Mouse (Mus musculus): ENCODE measurements around the gene Lin28a. TPM values are rescaled to one million over a fixed set of nuclear protein-coding genes. Genes with fewer than 3 reads are reported as not detected.
A peak's percentile ranks its signal among the peaks of the same experiment; 100 is the strongest.

Gene Lin28a
- polyA plus RNA-seq, 1 experiment from 2014 or later: 3.4 TPM

DNA sequence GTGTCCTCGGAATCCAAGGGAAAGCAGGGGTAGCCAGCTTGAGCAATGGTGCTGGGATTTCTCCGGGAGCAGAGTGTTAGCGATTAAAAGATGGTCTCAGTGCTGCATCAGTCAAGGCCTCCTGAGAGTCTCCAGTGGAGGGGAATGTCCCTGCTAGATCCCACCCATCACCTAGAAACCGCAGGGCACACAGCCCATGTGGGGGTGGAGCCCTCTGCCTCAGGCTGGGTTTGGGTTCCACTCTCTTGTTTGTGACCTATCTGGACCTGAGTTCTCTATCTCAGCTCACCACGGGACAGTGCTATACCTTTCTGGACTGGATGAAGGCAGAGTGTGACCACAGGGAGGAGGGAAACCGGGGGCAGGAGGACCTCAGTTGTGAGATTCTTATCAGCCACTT lies 40.3 kb upstream of the Lin28a start:
- H3K4me2 ChIP-seq (ENCODE audit: low read depth): no peak overlapping the region
- no peak overlapping the region for H3K4me3 ChIP-seq (ENCODE audit: low read depth, low read length)
- H3K9ac ChIP-seq (ENCODE audit: low read length): no peak overlapping the region
- no peaks in the 10 kb centered on the region for H3K9me3 ChIP-seq (ENCODE audit: control insufficient read depth, low read length)
- ATAC-seq (ENCODE audit: insufficient read depth, low FRiP score, low TSS enrichment) (no peak), DNase-seq (ENCODE audit: low spot score) (no peak)
- H3K27me3 ChIP-seq (ENCODE audit: control insufficient read depth, insufficient read depth, low read length): no peaks in the 10 kb centered on the region
- no peak overlapping the region for H3K27ac ChIP-seq (ENCODE audit: low read depth, low read length)
- 85% methylated on average over 6 of the region's 6 CpGs for WGBS
- H3K4me1 ChIP-seq (ENCODE audit: control insufficient read depth, insufficient read depth, low read length): no peaks in the 10 kb centered on the region
- H3K36me3 ChIP-seq (ENCODE audit: control insufficient read depth, insufficient read depth, low read length): no peaks in the 10 kb centered on the region

DNA sequence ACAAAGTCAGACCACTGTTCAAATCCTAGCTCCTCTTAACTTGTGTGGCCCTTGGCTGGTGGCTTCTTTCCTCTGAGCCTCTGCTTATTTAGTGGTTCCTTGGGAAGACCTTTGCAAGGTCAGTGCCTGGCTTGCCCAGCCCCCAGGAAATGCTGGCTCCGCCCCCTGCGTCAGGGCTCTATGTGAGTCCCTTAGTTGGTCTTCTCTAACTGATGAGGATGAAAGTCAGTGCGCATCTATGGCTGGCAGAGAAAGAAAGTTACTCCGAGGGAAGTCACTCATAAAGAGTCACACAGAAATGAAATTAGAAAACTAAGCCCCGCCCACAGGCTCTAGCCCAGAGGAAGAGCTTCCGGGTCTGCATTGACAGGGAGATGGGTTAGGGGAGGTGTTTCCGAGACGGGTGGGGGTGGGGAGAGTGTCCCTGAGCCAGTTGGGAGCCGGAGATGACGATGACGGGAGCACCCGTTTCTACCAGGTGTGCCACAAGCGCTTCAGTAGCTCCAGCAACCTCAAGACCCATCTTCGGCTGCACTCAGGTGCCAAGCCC lies 39.6 kb upstream of the Lin28a start:
- no peaks in the 10 kb centered on the region for H3K4me1 ChIP-seq (ENCODE audit: control insufficient read depth, insufficient read depth, low read length)
- no peaks in the 10 kb centered on the region for H3K36me3 ChIP-seq (ENCODE audit: control insufficient read depth, insufficient read depth, low read length)
- H3K4me2 ChIP-seq (ENCODE audit: low read depth): no peak overlapping the region
- no peaks in the 10 kb centered on the region for H3K27me3 ChIP-seq (ENCODE audit: control insufficient read depth, insufficient read depth, low read length)
- DNase-seq (ENCODE audit: low spot score) (no peak), ATAC-seq (ENCODE audit: insufficient read depth, low FRiP score, low TSS enrichment) (no peak)
- H3K9me3 ChIP-seq (ENCODE audit: control insufficient read depth, low read length): no peaks in the 10 kb centered on the region
- no peak overlapping the region for H3K4me3 ChIP-seq (ENCODE audit: low read depth, low read length)
- WGBS: 31% methylated on average over 14 of the region's 14 CpGs
- H3K9ac ChIP-seq (ENCODE audit: low read length): no peak overlapping the region
- H3K27ac ChIP-seq (ENCODE audit: low read depth, low read length): no peak overlapping the region

DNA sequence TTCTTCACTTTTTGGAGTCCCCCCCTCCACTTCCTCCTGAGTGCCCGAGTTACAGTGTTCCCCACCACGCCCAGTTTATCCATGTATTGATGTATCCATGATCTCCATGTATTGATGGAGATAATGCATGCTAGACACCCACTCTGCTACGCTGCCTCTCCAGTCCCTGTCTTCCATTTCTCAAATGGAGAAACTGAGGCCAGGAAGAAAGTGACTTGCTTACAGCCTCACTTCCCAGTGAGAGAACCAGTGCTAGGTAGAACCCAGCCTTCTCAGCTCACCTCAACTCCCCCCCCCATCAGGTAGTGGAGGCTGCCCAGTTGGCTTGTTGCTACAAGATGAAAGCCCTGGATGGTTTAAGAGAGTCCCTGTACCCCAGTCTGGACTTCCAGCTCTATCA lies 34.9 kb upstream of the Lin28a start, which contains the start of gene Zfp683:
TSS of gene Zfp683 (plus strand) at position 301 of the 400 bp plus-strand sequence.
- H3K9ac ChIP-seq (ENCODE audit: low read length): no peak within 1 kb of the TSS
- no peaks in the 10 kb centered on the region for H3K9me3 ChIP-seq (ENCODE audit: control insufficient read depth, low read length)
- H3K27me3 ChIP-seq (ENCODE audit: control insufficient read depth, insufficient read depth, low read length): no peaks in the 10 kb centered on the region
- DNase-seq (ENCODE audit: low spot score) (no peak), ATAC-seq (ENCODE audit: insufficient read depth, low FRiP score, low TSS enrichment) (no peak)
- H3K4me3 ChIP-seq (ENCODE audit: low read depth, low read length): no peak within 1 kb of the TSS
- no peaks in the 10 kb centered on the region for H3K36me3 ChIP-seq (ENCODE audit: control insufficient read depth, insufficient read depth, low read length)
- no peak within 1 kb of the TSS for H3K27ac ChIP-seq (ENCODE audit: low read depth, low read length)
- 85% methylated on average over 3 of the region's 3 CpGs for WGBS
- H3K4me1 ChIP-seq (ENCODE audit: control insufficient read depth, insufficient read depth, low read length): no peaks in the 10 kb centered on the region
- no peak within 1 kb of the TSS for H3K4me2 ChIP-seq (ENCODE audit: low read depth)

DNA sequence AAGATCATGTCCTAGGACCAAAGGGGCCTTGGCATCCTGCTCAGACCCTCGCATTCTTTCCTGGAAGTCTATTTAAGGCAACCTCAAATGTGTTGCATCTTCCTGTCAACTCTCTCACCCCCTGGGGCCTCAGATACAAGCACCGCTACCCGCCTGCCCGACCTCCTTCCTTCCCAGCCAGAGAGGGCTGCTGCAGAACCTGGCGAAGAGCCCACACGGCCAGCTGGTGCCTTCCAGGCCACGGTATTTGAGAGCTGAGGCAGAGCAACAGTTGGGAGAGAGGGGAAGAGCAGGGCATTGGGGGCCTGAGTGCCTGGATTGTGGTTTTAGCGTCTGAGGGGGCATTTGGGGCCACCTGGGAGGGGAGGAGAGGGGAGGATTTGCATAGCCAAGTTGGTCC lies 33.9 kb upstream of the Lin28a start:
- no peaks in the 10 kb centered on the region for H3K36me3 ChIP-seq (ENCODE audit: control insufficient read depth, insufficient read depth, low read length)
- no peaks in the 10 kb centered on the region for H3K9me3 ChIP-seq (ENCODE audit: control insufficient read depth, low read length)
- H3K4me3 ChIP-seq (ENCODE audit: low read depth, low read length): no peak overlapping the region
- H3K9ac ChIP-seq (ENCODE audit: low read length): no peak overlapping the region
- no peak overlapping the region for H3K27ac ChIP-seq (ENCODE audit: low read depth, low read length)
- no peaks in the 10 kb centered on the region for H3K27me3 ChIP-seq (ENCODE audit: control insufficient read depth, insufficient read depth, low read length)
- no peak for DNase-seq (ENCODE audit: low spot score)
- 51% methylated on average over 8 of the region's 8 CpGs for WGBS
- H3K4me2 ChIP-seq (ENCODE audit: low read depth): no peak overlapping the region
- no peaks in the 10 kb centered on the region for H3K4me1 ChIP-seq (ENCODE audit: control insufficient read depth, insufficient read depth, low read length)
- no peak for ATAC-seq (ENCODE audit: insufficient read depth, low FRiP score, low TSS enrichment)

DNA sequence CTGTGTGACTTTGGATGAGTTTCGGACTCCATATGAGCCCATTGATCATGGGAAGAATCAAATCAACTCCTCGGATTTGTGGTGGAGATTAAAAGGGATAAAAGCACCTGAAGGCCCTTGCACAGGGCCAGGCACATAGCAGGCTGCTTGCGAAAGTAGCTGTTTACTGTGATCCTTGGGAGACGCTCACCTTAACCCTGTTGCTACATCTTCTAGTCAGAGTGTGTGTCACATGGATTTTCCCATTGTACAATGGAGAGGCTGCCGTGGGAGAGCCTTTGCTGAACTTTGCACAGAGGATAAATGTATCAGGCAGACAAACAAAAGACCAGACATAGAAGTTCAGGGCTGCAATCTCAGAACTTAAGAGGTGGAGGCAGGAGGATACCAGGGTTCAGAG lies 33.3 kb upstream of the Lin28a start:
- Histone ChIP-seq H3K9me3 (ENCODE audit: control insufficient read depth, low read length) (no peaks in the 10 kb centered on the region), H3K27me3 (ENCODE audit: control insufficient read depth, insufficient read depth, low read length) (no peaks in the 10 kb centered on the region), H3K4me3 (ENCODE audit: low read depth, low read length) (no peak overlapping the region), H3K27ac (ENCODE audit: low read depth, low read length) (no peak overlapping the region), H3K9ac (ENCODE audit: low read length) (no peak overlapping the region), H3K4me1 (ENCODE audit: control insufficient read depth, insufficient read depth, low read length) (no peaks in the 10 kb centered on the region), H3K4me2 (ENCODE audit: low read depth) (no peak overlapping the region), H3K36me3 (ENCODE audit: control insufficient read depth, insufficient read depth, low read length) (no peaks in the 10 kb centered on the region)
- DNase-seq (ENCODE audit: low spot score): no peak
- no peak for ATAC-seq (ENCODE audit: insufficient read depth, low FRiP score, low TSS enrichment)
- WGBS: 92% methylated on average over 5 of the region's 5 CpGs

DNA sequence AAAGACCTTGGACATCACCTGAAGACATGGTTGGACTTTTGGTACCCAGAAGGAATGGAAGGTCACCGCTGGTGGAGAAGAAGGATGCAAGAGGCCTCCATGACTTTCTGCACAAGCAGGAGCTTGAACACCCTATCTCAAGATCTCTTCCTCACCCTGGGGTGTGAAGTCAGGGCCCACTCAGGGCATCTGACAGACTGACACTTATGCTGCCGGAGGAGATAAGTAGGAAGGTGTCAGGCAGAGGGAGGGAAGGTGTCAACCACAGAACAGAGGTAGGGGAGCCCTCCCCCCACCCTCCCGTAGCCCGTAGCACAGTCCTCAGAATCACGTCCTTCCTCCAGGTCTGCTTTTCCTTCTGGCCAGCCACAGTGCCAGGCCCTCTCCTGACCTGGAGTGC lies 29.0 kb upstream of the Lin28a start:
- WGBS: 58% methylated on average over 5 of the region's 5 CpGs
- H3K9me3 ChIP-seq (ENCODE audit: control insufficient read depth, low read length): no peaks in the 10 kb centered on the region
- no peak overlapping the region for H3K4me3 ChIP-seq (ENCODE audit: low read depth, low read length)
- H3K9ac ChIP-seq (ENCODE audit: low read length): no peak overlapping the region
- H3K27ac ChIP-seq (ENCODE audit: low read depth, low read length): no peak overlapping the region
- H3K27me3 ChIP-seq (ENCODE audit: control insufficient read depth, insufficient read depth, low read length): no peaks in the 10 kb centered on the region
- H3K4me1 ChIP-seq (ENCODE audit: control insufficient read depth, insufficient read depth, low read length): no peaks in the 10 kb centered on the region
- DNase-seq (ENCODE audit: low spot score) (no peak), ATAC-seq (ENCODE audit: insufficient read depth, low FRiP score, low TSS enrichment) (no peak)
- H3K36me3 ChIP-seq (ENCODE audit: control insufficient read depth, insufficient read depth, low read length): no peaks in the 10 kb centered on the region
- H3K4me2 ChIP-seq (ENCODE audit: low read depth): no peak overlapping the region

DNA sequence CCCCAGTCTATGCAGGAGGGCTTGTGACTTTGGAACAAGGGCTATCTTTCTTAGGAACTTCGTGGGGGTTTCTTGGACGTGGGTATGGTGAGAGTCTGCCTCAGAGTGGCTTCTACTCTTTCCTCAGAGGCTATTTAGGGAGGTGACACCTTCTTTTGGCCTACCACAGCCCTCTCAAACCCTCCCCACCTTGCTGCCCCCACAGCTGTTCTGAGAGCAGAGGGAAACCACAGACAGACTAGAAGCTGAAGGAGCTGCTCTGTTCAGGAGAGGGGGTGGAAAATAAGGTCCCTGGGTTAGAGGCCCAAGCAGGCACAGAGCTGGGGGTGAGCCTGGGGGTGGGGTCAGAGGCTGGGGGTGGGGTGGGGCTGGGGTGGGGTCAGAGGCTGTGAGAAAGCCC lies 24.4 kb upstream of the Lin28a start:
- H3K4me2 ChIP-seq (ENCODE audit: low read depth): no peak overlapping the region
- H3K27ac ChIP-seq (ENCODE audit: low read depth, low read length): no peak overlapping the region
- no peak overlapping the region for H3K9ac ChIP-seq (ENCODE audit: low read length)
- no peaks in the 10 kb centered on the region for H3K27me3 ChIP-seq (ENCODE audit: control insufficient read depth, insufficient read depth, low read length)
- 72% methylated on average over 2 of the region's 2 CpGs for WGBS
- H3K9me3 ChIP-seq (ENCODE audit: control insufficient read depth, low read length): no peaks in the 10 kb centered on the region
- H3K4me3 ChIP-seq (ENCODE audit: low read depth, low read length): no peak overlapping the region
- ATAC-seq (ENCODE audit: insufficient read depth, low FRiP score, low TSS enrichment): no peak
- H3K36me3 ChIP-seq (ENCODE audit: control insufficient read depth, insufficient read depth, low read length): no peaks in the 10 kb centered on the region
- no peak for DNase-seq (ENCODE audit: low spot score)
- no peaks in the 10 kb centered on the region for H3K4me1 ChIP-seq (ENCODE audit: control insufficient read depth, insufficient read depth, low read length)

DNA sequence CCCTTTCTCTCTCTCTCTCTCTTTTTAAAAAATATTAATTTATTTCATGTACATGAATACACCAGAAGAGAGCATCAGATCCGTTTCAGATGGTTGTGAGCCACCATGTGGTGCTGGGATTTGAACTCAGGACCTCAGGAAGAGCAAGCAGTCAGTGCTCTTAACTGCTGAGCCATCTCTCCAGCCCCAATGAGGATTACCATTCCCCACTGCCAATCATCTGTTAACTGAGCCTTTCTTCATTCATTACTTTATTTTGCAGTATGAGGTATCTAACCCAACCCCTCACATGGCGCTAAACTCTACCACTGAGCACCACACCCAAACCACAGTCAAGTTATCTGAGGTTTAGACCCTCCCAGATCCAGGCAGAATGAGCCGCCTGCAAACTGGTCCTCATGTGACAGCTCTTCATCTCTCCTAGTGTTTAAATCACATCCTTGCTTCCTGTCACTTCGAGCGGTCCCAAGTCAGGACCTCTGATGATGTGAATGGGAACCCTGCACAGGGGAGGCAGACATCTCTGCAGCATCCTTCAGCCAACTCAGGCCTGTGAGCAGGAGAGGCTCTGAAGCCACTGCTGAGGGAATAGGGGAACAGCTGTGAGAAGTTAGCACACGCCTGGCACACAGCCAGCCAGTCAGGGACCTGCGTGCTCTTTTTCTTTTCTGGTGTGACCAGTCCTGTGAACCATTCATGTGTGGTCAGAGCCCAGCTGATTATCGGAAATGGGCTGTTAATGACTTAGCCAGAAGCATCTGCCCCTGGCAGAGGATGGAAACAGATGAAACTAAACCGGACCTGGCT lies 22.9 kb upstream of the Lin28a start:
- H3K9ac ChIP-seq (ENCODE audit: low read length): no peak overlapping the region
- H3K9me3 ChIP-seq (ENCODE audit: control insufficient read depth, low read length): no peaks in the 10 kb centered on the region
- no peak overlapping the region for H3K27ac ChIP-seq (ENCODE audit: low read depth, low read length)
- H3K4me1 ChIP-seq (ENCODE audit: control insufficient read depth, insufficient read depth, low read length): no peaks in the 10 kb centered on the region
- H3K36me3 ChIP-seq (ENCODE audit: control insufficient read depth, insufficient read depth, low read length): no peaks in the 10 kb centered on the region
- no peak overlapping the region for H3K4me3 ChIP-seq (ENCODE audit: low read depth, low read length)
- DNase-seq (ENCODE audit: low spot score): peak; percentile 48
- no peak for ATAC-seq (ENCODE audit: insufficient read depth, low FRiP score, low TSS enrichment)
- no peaks in the 10 kb centered on the region for H3K27me3 ChIP-seq (ENCODE audit: control insufficient read depth, insufficient read depth, low read length)
- no peak overlapping the region for H3K4me2 ChIP-seq (ENCODE audit: low read depth)
- 57% methylated on average over 9 of the region's 9 CpGs for WGBS

DNA sequence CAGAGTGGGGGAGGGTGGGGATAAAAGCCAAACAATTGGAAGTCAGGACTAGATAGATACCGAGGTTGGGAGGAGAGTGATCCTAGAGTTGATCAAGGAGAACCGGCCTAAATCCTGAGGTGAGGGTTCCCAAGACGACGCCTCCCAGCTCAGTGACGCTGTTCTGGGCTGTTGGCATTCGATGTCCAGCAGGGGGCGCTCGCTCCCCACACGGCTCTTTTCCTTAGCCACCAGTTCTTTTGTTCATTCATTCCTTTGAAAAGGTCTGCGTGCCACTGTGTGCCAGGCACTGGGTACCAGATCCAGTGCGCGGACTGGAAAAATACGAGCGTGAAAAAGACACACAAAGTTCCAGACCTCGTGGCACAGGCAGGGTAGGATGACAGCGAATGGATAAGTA lies 17.3 kb upstream of the Lin28a start:
- H3K27ac ChIP-seq (ENCODE audit: low read depth, low read length): no peak overlapping the region
- H3K9ac ChIP-seq (ENCODE audit: low read length): no peak overlapping the region
- no peaks in the 10 kb centered on the region for H3K27me3 ChIP-seq (ENCODE audit: control insufficient read depth, insufficient read depth, low read length)
- no peak overlapping the region for H3K4me2 ChIP-seq (ENCODE audit: low read depth)
- ATAC-seq (ENCODE audit: insufficient read depth, low FRiP score, low TSS enrichment): no peak
- no peaks in the 10 kb centered on the region; the same call in 1 of the 2 replicates for H3K9me3 ChIP-seq (ENCODE audit: control insufficient read depth, low read length)
- H3K4me3 ChIP-seq (ENCODE audit: low read depth, low read length): no peak overlapping the region
- DNase-seq (ENCODE audit: low spot score): peak; percentile 86
- no peaks in the 10 kb centered on the region for H3K4me1 ChIP-seq (ENCODE audit: control insufficient read depth, insufficient read depth, low read length)
- no peaks in the 10 kb centered on the region for H3K36me3 ChIP-seq (ENCODE audit: control insufficient read depth, insufficient read depth, low read length)
- WGBS: 4% methylated on average over 16 of the region's 16 CpGs
